In genomic region chr10:60370098-60370497, GRCm38 (mm10) we compare ENCODE assay signal across 13 mouse cellular contexts. TPM values are rescaled to one million over a fixed set of nuclear protein-coding genes. Genes with fewer than 3 reads are reported as not detected.
A peak's percentile ranks its signal among the peaks of the same experiment; 100 is the strongest.
DNase-seq lines count a peak whose midpoint lies in the region; ATAC-seq and TF ChIP-seq lines count a peak whose summit lies in the region.
"Had no signal": no experiment of that assay in that cellular context is flagged by ENCODE, and none has a peak within 500 bp of the region (broad histone marks: within the 10 kb centered on the region; RNA-seq: fewer than 3 reads in every experiment).

No protein-coding gene starts in this region.

- intact Hi-C loops in gastrocnemius, adult 2 months (cut with DNase I): no loop called here

- no peak for ATAC-seq in intestine, postnatal 0 days

- peaks cover 18% of the 10 kb centered on the region; the same call in 1 of the 2 replicates for H3K36me3 ChIP-seq in intestine, postnatal 0 days (ENCODE audit: control insufficient read depth, insufficient read depth)
- H3K36me3 ChIP-seq: limb, embryonic 13.5 days; midbrain, embryonic 12.5 days had no signal

- no peaks in the 10 kb centered on the region for H3K9me3 ChIP-seq in intestine, postnatal 0 days (ENCODE audit: control insufficient read depth)
- H3K9me3 ChIP-seq: limb, embryonic 13.5 days; midbrain, embryonic 12.5 days had no signal

- WGBS in intestine, postnatal 0 days: 77% methylated on average over 2 of the region's 2 CpGs

- H3K4me2 ChIP-seq in intestine, postnatal 0 days (replicated peaks; ENCODE audit: low read depth): no peak overlapping the region
- H3K4me2 ChIP-seq: limb, embryonic 13.5 days; midbrain, embryonic 12.5 days had no signal

- H3K27ac ChIP-seq in gastrocnemius, adult 2 months: peak overlapping the region; percentile 20; the same call in 1 of the 2 replicates
- H3K27ac ChIP-seq in intestine, postnatal 0 days (ENCODE audit: low read depth, low read length): no peak overlapping the region
- H3K27ac ChIP-seq: limb, embryonic 13.5 days; midbrain, embryonic 12.5 days had no signal

- DNase-seq in gastrocnemius, adult 2 months: no peak
- DNase-seq in gastrocnemius, postnatal 25 days: no peak
- peak; percentile 51 for DNase-seq in right cerebral cortex, postnatal 14 days
- DNase-seq in right cerebral cortex, adult 18-20 months: no peak
- DNase-seq in cerebellum, adult 9-10 months: peak; percentile 25
- DNase-seq in right cerebral cortex, postnatal 4 days: peak; percentile 44
- no peak for DNase-seq in ovary, postnatal 14 days (ENCODE audit: low spot score)
- DNase-seq: heart, postnatal 14 days; kidney, adult 9 months had no signal

- no peaks in the 10 kb centered on the region for H3K4me1 ChIP-seq in intestine, postnatal 0 days (replicated peaks; ENCODE audit: control insufficient read depth, insufficient read depth, low read length)
- H3K4me1 ChIP-seq: midbrain, embryonic 12.5 days had no signal

- H3K27me3 ChIP-seq in intestine, postnatal 0 days (replicated peaks; ENCODE audit: control insufficient read depth, insufficient read depth, low read length): no peaks in the 10 kb centered on the region
- H3K27me3 ChIP-seq: limb, embryonic 13.5 days; midbrain, embryonic 12.5 days had no signal

- TF ChIP-seq CTCF in gastrocnemius, adult 2 months (IDR thresholded peaks at IDR 0.05): no peak
- no peak for TF ChIP-seq CTCF in intestine, postnatal 0 days (IDR thresholded peaks at IDR 0.05; ENCODE audit: low read depth)

- H3K4me3 ChIP-seq in gastrocnemius, adult 2 months: no peak overlapping the region
- no peak overlapping the region for H3K4me3 ChIP-seq in intestine, postnatal 0 days (ENCODE audit: low read depth, low read length)
- H3K4me3 ChIP-seq: erythroblast, embryonic 14.5 days; limb, embryonic 13.5 days; midbrain, embryonic 12.5 days had no signal

- no peak overlapping the region for H3K9ac ChIP-seq in intestine, postnatal 0 days (ENCODE audit: low read depth, low read length)
- H3K9ac ChIP-seq: limb, embryonic 13.5 days; midbrain, embryonic 12.5 days had no signal

RNA-seq across cellular contexts. Expression of gene Vsir, which starts 23.4 kb away (rescaled TPM):
- 1 to 10 TPM; 6.2 to 6.4 TPM for total RNA-seq in gastrocnemius, adult 2 months (2021)
- total RNA-seq in gastrocnemius, postnatal 25 days (2021): 1 to 10 TPM; 7.0 to 7.4 TPM
- 9.7 and 11.5 TPM in 2 replicates for polyA plus RNA-seq in intestine, postnatal 0 days (2015; fragmentation: Nextera tagmentation; extraction: Ambion mirVana)

RNA-seq across cellular contexts. Expression of gene Gm17455, which starts 29.4 kb away (rescaled TPM):
- under 1 TPM in 1 of 2 experiments, not detected in 1; 0.31 TPM for total RNA-seq in gastrocnemius, adult 2 months (2021)
- total RNA-seq in gastrocnemius, postnatal 25 days (2021): not detected
- 0.65 and 1.1 TPM in 2 replicates for polyA plus RNA-seq in intestine, postnatal 0 days (2015; fragmentation: Nextera tagmentation; extraction: Ambion mirVana)
- total RNA-seq: heart, postnatal 14 days had no signal
- polyA plus RNA-seq: erythroblast, embryonic 14.5 days had no signal

Comparison
In these comparisons a context has a peak if more than half of its experiments do, and no peak if none do; other contexts are left out.
1. DNase-seq: peak in right cerebral cortex, postnatal 14 days (single experiment), cerebellum, adult 9-10 months (single experiment) and right cerebral cortex, postnatal 4 days (single experiment); none in gastrocnemius, adult 2 months (single experiment), gastrocnemius, postnatal 25 days (single experiment), right cerebral cortex, adult 18-20 months (single experiment) and ovary, postnatal 14 days (single experiment).